Mouse (Mus musculus): ENCODE measurements around the gene Lonp2.
A peak's percentile ranks its signal among the peaks of the same experiment; 100 is the strongest.

Gene Lonp2

DNA sequence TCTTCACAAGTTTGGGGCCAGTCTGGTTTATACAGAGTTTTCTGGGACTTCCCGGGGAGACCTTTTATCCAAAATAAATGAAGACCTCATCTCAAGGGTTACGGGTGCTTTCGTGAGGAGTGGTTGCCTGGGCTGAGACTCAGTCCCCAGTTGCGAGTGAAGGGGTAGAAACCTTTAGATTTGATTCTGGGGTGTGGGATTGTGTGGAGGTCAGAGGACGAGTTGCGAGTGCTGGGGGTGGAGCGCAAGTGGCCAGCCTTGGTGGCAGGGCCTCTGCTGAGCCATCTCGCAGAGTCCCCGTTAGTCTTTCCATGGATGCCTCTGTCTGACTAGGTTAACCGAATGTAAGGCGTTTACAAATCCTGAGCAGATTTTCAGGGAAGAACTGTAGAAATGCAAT lies 122.7 kb downstream of the Lonp2 start:
- no peak for DNase-seq (ENCODE audit: low spot score in 2 of 2)

DNA sequence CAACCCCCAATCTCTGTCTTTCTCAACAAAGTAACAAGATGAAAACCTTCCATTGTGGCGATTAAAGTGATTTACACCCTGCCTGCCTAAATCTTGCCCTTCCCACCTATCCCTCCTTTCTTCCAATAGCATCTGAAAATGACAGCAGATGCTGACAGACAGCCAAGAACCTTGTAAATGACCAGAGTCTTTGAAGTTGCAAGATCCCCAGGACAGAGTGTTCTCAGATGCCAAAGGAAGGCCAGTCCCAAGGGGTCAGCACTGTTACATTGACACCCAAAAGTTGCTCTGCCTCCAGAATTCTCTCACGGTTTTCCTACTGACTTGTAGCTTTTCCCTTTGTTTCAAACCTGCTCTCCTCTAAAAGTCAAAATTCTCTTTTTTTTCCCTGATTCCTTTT lies 126.0 kb downstream of the Lonp2 start:
- DNase-seq (ENCODE audit: low spot score in 2 of 2) = no peak

DNA sequence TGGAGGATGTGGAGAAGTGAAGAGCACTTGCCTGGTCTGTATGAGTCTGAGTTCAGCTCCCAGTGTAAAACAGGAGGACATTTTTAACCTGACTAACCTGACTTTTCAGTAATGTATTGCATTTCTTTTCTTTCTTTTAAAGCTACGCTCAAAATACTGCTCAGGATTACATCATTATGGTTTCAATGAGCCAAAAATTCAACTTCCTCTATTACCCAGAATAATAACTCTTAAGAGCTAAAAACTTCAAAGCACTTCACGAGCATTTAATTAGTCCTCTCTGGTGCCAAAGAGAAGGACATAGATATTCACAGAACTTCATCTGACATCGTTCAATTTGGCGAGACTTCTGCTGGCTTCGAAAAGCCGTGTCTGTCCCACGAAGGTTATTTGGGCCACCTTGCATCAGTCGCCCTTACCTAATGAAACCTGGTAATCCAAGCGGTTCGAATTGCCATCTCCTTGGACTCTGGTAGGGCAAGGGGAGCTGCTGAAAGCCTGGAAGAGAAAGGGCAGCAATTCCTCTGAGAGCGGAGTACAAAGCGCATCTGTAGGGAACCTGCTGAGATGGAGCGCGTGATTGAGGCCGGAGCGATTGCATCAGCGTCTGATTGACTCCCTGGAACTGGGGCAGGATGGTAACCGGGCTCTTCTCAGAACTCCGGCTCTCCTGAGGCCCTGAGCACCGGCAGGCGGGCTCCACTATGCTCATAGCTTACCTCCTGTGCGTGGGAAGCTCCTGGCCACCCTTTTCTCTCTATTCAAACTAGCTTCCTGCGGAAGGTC lies 133.3 kb downstream of the Lonp2 start:
- DNase-seq (ENCODE audit: low spot score in 2 of 2) = peak in 1 of 2 experiments; percentile 55

DNA sequence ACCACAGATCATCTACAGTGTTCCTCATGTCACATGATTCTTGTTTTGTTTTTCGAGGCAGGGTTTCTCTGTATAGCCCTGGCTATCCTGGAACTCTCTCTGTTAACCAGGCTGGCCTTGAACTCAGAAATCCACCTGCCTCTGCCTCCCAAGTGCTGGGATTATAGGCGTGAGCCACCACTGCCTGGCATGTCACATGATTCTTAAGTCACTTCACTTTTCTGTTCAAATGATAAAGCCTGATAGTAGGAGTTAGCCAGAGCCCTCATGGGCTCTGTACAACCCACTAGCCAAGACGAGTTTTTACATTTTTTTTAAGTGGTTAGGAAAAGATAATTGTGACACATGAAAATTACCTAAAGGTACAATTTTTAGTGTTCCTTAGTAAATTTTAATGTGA lies 134.8 kb downstream of the Lonp2 start:
- no peak for DNase-seq (ENCODE audit: low spot score in 2 of 2)

DNA sequence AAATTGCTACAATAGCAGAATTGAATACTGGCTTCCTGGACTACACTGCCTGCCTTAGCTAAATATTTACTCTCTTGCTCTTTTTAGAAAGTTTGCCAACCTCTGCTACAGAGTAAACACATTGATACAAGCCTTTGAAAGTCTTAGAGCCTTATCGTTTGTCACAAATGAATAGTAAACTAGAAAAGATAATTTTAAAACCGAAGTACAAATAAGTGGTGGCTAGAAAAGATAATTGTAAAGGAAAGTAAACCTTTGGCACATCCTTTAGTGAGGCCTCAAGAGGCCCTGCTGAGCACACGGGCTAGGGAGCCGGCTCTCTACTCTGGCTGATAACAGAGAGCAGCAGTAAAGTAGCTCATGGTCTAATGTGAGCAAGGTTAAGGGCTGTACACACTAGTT lies 135.2 kb downstream of the Lonp2 start:
- no peak for DNase-seq (ENCODE audit: low spot score in 2 of 2)

DNA sequence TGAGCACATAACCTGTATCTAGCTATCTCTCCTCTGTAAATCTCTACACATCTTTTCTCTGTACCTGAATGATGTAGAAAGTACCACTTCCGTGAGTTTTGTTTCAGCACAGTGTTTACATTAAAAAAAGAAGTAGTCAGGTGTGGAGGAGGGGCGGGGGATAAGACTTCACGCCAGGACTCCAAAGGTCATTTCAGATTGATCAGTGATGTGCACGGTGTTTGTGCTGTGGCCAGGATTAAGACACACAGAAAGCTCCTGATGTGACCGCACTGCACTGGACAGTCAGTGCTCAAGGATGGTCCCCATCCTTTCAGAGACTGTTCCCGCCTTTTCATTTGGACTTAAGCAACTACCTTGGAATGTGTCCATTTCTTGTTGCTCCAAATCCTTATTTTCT lies 136.9 kb downstream of the Lonp2 start:
- no peak for DNase-seq (ENCODE audit: low spot score in 2 of 2)

DNA sequence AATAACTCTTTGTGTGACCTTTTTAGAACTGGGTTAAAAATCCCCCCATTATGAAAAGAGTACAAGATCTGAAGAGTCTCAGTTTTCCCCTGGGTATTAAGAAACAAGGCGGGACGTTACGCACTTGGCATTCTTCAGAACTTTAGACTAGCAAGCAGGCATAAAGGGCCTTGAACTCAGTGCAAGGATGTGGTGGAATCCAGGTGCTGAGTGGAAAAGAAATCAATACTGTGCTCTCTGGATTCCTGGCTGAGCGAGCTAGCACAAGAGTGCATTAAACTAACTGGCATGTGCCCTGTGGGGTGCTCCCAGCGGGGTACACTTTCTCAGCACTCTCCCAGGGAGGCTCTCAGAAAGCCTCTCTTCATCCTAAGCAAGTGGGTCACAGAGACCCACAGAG lies 139.0 kb downstream of the Lonp2 start:
- DNase-seq (ENCODE audit: low spot score in 2 of 2) = no peak

DNA sequence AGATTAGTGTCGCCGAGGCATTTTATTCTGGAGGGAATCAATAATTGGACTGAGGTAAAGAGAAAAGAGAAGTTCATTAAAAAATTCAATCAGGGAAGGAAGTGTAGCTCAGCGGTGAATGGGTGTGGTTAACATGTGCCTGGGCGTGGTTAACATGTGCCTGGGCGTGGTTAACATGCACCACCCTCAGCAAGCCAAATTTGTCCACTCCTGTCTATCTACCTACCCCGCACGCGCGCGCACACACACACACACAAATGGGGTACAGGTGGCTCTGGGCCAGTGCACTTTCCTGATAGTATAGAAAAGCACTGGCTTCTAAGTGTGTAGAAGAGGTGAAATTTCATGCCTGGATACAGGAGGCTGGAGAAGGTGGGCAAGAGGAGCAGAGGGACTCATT lies 141.3 kb downstream of the Lonp2 start:
- no peak for DNase-seq (ENCODE audit: low spot score in 2 of 2)

DNA sequence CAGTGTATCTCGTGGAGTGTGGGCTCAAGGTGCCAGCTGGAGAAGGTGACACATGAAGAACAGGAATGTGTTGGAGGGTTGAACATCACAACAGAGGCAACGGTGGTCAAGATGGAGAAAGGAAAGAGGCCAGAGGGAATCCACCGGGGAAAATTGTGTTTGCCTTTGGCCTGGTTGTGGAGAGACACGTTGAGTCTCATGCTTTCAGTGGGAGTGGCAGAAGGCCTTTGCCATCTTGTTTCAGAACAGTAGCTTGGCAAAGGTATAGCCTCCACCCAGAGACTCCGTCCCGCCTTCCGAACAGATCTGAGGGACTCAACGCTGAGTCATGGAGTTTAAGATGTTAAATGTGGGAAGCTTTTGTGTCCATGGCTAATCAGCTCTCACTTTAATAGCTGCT lies 141.8 kb downstream of the Lonp2 start:
- DNase-seq (ENCODE audit: low spot score in 2 of 2) = no peak

DNA sequence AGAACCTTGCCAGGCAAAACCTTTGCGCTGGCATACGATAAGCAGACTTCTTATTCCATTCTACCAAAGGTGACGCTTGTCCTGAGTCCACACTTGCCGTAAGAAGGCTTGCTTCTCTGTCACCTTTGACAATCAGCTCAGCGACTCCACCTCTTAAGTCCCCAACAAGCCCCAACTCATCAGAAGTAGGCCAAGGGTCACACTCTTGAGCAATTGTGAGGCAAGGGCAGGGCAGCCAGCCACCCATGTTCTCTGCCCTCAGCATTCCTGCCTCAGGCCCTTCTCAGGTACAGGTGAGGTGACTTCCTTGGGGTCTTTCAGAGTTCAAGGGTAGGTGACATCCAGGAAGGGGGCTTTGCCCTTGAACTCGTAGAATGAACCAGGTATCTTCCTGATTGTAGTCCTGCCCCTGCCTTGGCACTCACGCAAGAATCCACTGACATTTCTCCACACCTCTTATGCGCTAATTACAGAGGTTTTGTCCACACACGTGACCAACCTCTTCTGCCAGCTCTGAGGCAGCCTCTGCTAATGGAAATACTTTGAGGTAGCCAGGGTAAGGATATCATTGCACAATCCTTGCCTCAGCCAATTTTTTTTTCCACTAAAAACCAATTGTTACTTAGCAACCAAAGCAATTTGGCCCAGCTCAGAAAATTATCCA lies 142.8 kb downstream of the Lonp2 start:
- DNase-seq (ENCODE audit: low spot score in 2 of 2) = no peak

DNA sequence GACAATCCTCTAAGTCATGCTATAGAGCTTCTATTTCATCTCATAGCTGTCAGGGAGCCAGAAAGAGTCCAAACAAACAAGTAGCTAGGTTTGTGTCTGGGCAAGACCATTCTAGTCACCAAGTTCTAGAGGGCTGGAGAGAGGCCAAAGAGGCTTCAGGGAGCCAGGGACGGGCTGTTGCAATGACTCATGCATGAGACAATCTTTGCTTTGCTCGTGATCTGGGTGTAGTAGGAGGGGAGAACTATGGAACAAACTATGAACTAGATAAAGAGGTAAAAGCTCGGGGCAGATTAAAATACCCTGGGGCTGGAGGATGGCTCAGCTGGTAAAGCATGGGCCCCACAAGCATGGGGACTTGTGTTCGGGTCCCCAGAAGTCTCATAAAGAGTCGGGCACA lies 144.7 kb downstream of the Lonp2 start:
- DNase-seq (ENCODE audit: low spot score in 2 of 2) = peak in 1 of 2 experiments; percentile 59

DNA sequence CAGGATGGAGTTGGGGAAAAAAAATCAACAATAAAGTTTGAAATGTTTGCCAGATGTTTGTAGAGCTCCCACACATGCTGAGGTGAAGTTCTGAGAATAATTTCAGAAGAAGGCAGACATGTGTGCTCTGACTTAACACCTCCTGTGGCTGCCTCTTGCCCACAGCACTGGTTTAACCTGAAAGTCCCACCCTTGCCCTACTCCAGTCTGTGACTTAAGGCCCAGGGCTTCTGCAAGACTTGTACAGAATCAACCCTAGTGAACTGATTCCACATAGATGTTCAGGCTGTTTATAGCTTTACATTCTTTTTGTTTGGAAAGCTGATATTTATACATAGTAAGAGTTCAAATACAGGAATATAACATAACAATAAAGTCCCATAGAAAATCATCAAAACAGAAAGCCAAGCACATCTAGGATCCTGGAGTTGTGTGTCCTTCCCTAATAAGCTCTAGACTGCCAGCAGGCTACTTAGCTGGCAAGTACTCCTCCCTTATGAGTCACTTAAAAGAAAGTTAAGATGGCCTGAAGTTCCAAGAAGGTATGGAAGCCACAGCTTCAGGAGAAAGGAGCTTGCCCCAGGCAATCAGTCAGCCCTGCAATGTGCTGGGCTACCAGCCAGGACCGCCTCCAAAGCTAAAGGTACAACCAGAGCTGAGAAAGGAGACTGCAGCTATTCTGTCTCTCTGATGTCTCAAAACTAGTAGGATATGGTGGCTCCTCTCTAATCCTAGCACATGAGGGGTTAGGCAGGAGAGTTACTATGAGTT lies 146.3 kb downstream of the Lonp2 start:
- DNase-seq (ENCODE audit: low spot score in 2 of 2) = no peak

Measured in left cerebral cortex, adult 9 months (tissue).